Mouse (Mus musculus): Measurements from ENCODE around the gene Dcxr. TPM values are rescaled to one million over a fixed set of nuclear protein-coding genes. Genes with fewer than 3 reads are reported as not detected.

Dcxr gene
- polyA plus RNA-seq, 1 experiment from 2014 or later: 12.4 TPM

GRCm38 (mm10) chr11:120713580-120714518 is 13.2 kb downstream of the Dcxr start, which contains the start of the genes Cenpx and Lrrc45:
Gene Cenpx, minus strand, starts transcription at chr11:120713738.
Gene Lrrc45, plus strand, starts transcription at chr11:120713925.
- 3% methylated on average over 53 of the region's 53 CpGs for WGBS
- peak; percentile 98 for DNase-seq (ENCODE audit: low spot score, missing footprints)
- peak within 1 kb of the TSS; percentile 62 for H3K4me3 ChIP-seq (ENCODE audit: low read depth, low read length)
- H3K9me3 ChIP-seq (ENCODE audit: control insufficient read depth, low read length): no peaks in the 10 kb centered on the region
- peak; percentile 97 for ATAC-seq (ENCODE audit: low FRiP score)
- peaks cover 21% of the 10 kb centered on the region for H3K4me1 ChIP-seq (ENCODE audit: control insufficient read depth, insufficient read depth, low read length)
- H3K27ac ChIP-seq (ENCODE audit: low read depth, low read length): no peak within 1 kb of the TSS; the same call in 1 of the 2 replicates
- H3K4me2 ChIP-seq: peak within 1 kb of the TSS; percentile 99
- H3K27me3 ChIP-seq (ENCODE audit: control insufficient read depth, insufficient read depth, low read length): no peaks in the 10 kb centered on the region
- H3K36me3 ChIP-seq (ENCODE audit: control insufficient read depth, insufficient read depth, low read length): peaks cover 13% of the 10 kb centered on the region
- peak within 1 kb of the TSS; percentile 78 for H3K9ac ChIP-seq (ENCODE audit: low read length)

- H3K4me2 ChIP-seq: peak overlapping the region; percentile 99
- H3K9me3 ChIP-seq (ENCODE audit: control insufficient read depth, low read length): no peaks in the 10 kb centered on the region
- WGBS: under 1% methylated on average over 38 of the region's 38 CpGs
- H3K27me3 ChIP-seq (ENCODE audit: control insufficient read depth, insufficient read depth, low read length): no peaks in the 10 kb centered on the region
- DNase-seq (ENCODE audit: low spot score, missing footprints) (peak; percentile 97), ATAC-seq (ENCODE audit: low FRiP score) (peak; percentile 56)
- peak overlapping the region; percentile 62 for H3K4me3 ChIP-seq (ENCODE audit: low read depth, low read length)
- peaks cover 21% of the 10 kb centered on the region for H3K4me1 ChIP-seq (ENCODE audit: control insufficient read depth, insufficient read depth, low read length)
- H3K9ac ChIP-seq (ENCODE audit: low read length): peak overlapping the region; percentile 65
- H3K36me3 ChIP-seq (ENCODE audit: control insufficient read depth, insufficient read depth, low read length): peaks cover 7% of the 10 kb centered on the region
- H3K27ac ChIP-seq (ENCODE audit: low read depth, low read length): no peak overlapping the region
Observed at GRCm38 (mm10) chr11:120712771-120713568, 14.1 kb downstream of the Dcxr start.

- no peaks in the 10 kb centered on the region for H3K27me3 ChIP-seq (ENCODE audit: control insufficient read depth, insufficient read depth, low read length)
- H3K36me3 ChIP-seq (ENCODE audit: control insufficient read depth, insufficient read depth, low read length): peaks cover 7% of the 10 kb centered on the region
- H3K27ac ChIP-seq (ENCODE audit: low read depth, low read length): no peak overlapping the region
- H3K4me3 ChIP-seq (ENCODE audit: low read depth, low read length): no peak overlapping the region
- no peak overlapping the region for H3K4me2 ChIP-seq
- H3K9me3 ChIP-seq (ENCODE audit: control insufficient read depth, low read length): no peaks in the 10 kb centered on the region
- peaks cover 28% of the 10 kb centered on the region for H3K4me1 ChIP-seq (ENCODE audit: control insufficient read depth, insufficient read depth, low read length)
- DNase-seq (ENCODE audit: low spot score, missing footprints) (no peak), ATAC-seq (ENCODE audit: low FRiP score) (no peak)
- no peak overlapping the region for H3K9ac ChIP-seq (ENCODE audit: low read length)
- 54% methylated on average over 8 of the region's 8 CpGs for WGBS
Observed at GRCm38 (mm10) chr11:120711980-120712604, 15.0 kb downstream of the Dcxr start.

GRCm38 (mm10) chr11:120710672-120711071 is 16.4 kb downstream of the Dcxr start:
- peaks cover 2% of the 10 kb centered on the region for H3K36me3 ChIP-seq (ENCODE audit: control insufficient read depth, insufficient read depth, low read length)
- H3K9me3 ChIP-seq (ENCODE audit: control insufficient read depth, low read length): no peaks in the 10 kb centered on the region
- H3K4me3 ChIP-seq (ENCODE audit: low read depth, low read length): no peak overlapping the region
- 88% methylated on average over 5 of the region's 5 CpGs for WGBS
- H3K27me3 ChIP-seq (ENCODE audit: control insufficient read depth, insufficient read depth, low read length): no peaks in the 10 kb centered on the region
- peaks cover 38% of the 10 kb centered on the region for H3K4me1 ChIP-seq (ENCODE audit: control insufficient read depth, insufficient read depth, low read length)
- no peak for DNase-seq (ENCODE audit: low spot score, missing footprints)
- no peak overlapping the region for H3K9ac ChIP-seq (ENCODE audit: low read length)
- H3K4me2 ChIP-seq: no peak overlapping the region
- H3K27ac ChIP-seq (ENCODE audit: low read depth, low read length): no peak overlapping the region
- no peak for ATAC-seq (ENCODE audit: low FRiP score)

- 76% methylated on average over 2 of the region's 2 CpGs for WGBS
- DNase-seq (ENCODE audit: low spot score, missing footprints) (no peak), ATAC-seq (ENCODE audit: low FRiP score) (no peak)
- H3K4me1 ChIP-seq (ENCODE audit: control insufficient read depth, insufficient read depth, low read length): peaks cover 42% of the 10 kb centered on the region
- H3K27ac ChIP-seq (ENCODE audit: low read depth, low read length): no peak overlapping the region
- no peak overlapping the region for H3K9ac ChIP-seq (ENCODE audit: low read length)
- H3K36me3 ChIP-seq (ENCODE audit: control insufficient read depth, insufficient read depth, low read length): no peaks in the 10 kb centered on the region; the same call in 1 of the 2 replicates
- H3K27me3 ChIP-seq (ENCODE audit: control insufficient read depth, insufficient read depth, low read length): no peaks in the 10 kb centered on the region
- H3K4me2 ChIP-seq: no peak overlapping the region
- no peaks in the 10 kb centered on the region for H3K9me3 ChIP-seq (ENCODE audit: control insufficient read depth, low read length)
- no peak overlapping the region for H3K4me3 ChIP-seq (ENCODE audit: low read depth, low read length)
Observed at GRCm38 (mm10) chr11:120709551-120709950, 17.5 kb downstream of the Dcxr start.

- H3K36me3 ChIP-seq (ENCODE audit: control insufficient read depth, insufficient read depth, low read length): no peaks in the 10 kb centered on the region; the same call in 1 of the 2 replicates
Observed at GRCm38 (mm10) chr11:120707969-120708368, 19.1 kb downstream of the Dcxr start.

GRCm38 (mm10) chr11:120707225-120707624 is 19.9 kb downstream of the Dcxr start:
- ATAC-seq (ENCODE audit: low FRiP score): peak; percentile 54
- H3K9me3 ChIP-seq (ENCODE audit: control insufficient read depth, low read length): no peaks in the 10 kb centered on the region
- H3K27me3 ChIP-seq (ENCODE audit: control insufficient read depth, insufficient read depth, low read length): no peaks in the 10 kb centered on the region
- H3K4me3 ChIP-seq (ENCODE audit: low read depth, low read length): no peak overlapping the region
- 5% methylated on average over 12 of the region's 12 CpGs for WGBS
- no peaks in the 10 kb centered on the region; the same call in 1 of the 2 replicates for H3K36me3 ChIP-seq (ENCODE audit: control insufficient read depth, insufficient read depth, low read length)
- H3K27ac ChIP-seq (ENCODE audit: low read depth, low read length): peak overlapping the region; percentile 44; the same call in 1 of the 2 replicates
- peak overlapping the region; percentile 40 for H3K9ac ChIP-seq (ENCODE audit: low read length)
- H3K4me2 ChIP-seq: no peak overlapping the region
- no peak for DNase-seq (ENCODE audit: low spot score, missing footprints)
- peaks cover 37% of the 10 kb centered on the region for H3K4me1 ChIP-seq (ENCODE audit: control insufficient read depth, insufficient read depth, low read length)

More at GRCm38 (mm10) chr11:120707969-120708368, 19.1 kb downstream of the Dcxr start:
- DNase-seq (ENCODE audit: low spot score, missing footprints): no peak
- Histone ChIP-seq H3K4me1 (ENCODE audit: control insufficient read depth, insufficient read depth, low read length) (peaks cover 44% of the 10 kb centered on the region), H3K27ac (ENCODE audit: low read depth, low read length) (no peak overlapping the region), H3K9me3 (ENCODE audit: control insufficient read depth, low read length) (no peaks in the 10 kb centered on the region), H3K4me2 (no peak overlapping the region), H3K27me3 (ENCODE audit: control insufficient read depth, insufficient read depth, low read length) (no peaks in the 10 kb centered on the region), H3K9ac (ENCODE audit: low read length) (peak overlapping the region; percentile 40), H3K4me3 (ENCODE audit: low read depth, low read length) (no peak overlapping the region)
- WGBS: 35% methylated on average over 5 of the region's 5 CpGs
- no peak for ATAC-seq (ENCODE audit: low FRiP score)

- DNase-seq (ENCODE audit: low spot score, missing footprints): no peak
- Histone ChIP-seq H3K27ac (ENCODE audit: low read depth, low read length) (no peak overlapping the region), H3K9ac (ENCODE audit: low read length) (no peak overlapping the region), H3K4me2 (no peak overlapping the region), H3K36me3 (ENCODE audit: control insufficient read depth, insufficient read depth, low read length) (no peaks in the 10 kb centered on the region; the same call in 1 of the 2 replicates), H3K4me1 (ENCODE audit: control insufficient read depth, insufficient read depth, low read length) (peaks cover 36% of the 10 kb centered on the region), H3K9me3 (ENCODE audit: control insufficient read depth, low read length) (no peaks in the 10 kb centered on the region), H3K4me3 (ENCODE audit: low read depth, low read length) (no peak overlapping the region), H3K27me3 (ENCODE audit: control insufficient read depth, insufficient read depth, low read length) (no peaks in the 10 kb centered on the region)
- ATAC-seq (ENCODE audit: low FRiP score): no peak
- 55% methylated on average over 5 of the region's 5 CpGs for WGBS
Observed at GRCm38 (mm10) chr11:120706120-120706519, 21.0 kb downstream of the Dcxr start.

All from midbrain, embryonic 11.5 days (tissue).